Mouse (Mus musculus): ENCODE measurements at regions not wholly inside any gene's neighbourhood (a gene's known extent, or its start where the extent isn't known, plus 50 kb on each side); places are given as distances from the start of the nearest gene placed in this dataset.

DNA sequence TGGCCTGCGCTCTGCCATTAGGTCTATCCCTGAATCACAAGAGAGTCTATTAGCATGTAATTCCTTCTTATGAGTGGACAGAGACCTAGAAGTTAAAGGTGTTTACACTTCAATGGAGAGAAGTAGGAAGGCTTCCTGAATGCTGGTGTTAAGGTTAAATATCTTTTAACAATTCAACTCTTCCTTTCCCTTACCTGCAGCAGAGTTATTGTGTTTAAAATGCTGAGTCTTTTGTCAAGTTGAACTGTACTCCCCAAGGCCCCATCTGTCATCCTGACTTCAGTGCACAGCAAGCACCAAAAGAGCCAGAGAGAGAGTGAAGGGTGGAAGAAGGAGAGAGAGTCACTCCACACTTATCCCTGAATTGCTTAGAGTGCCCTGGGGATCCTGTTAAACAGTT lies 451.6 kb downstream of the Psat1 start:
- no peak for DNase-seq (ENCODE audit: low spot score in 2 of 2)

DNA sequence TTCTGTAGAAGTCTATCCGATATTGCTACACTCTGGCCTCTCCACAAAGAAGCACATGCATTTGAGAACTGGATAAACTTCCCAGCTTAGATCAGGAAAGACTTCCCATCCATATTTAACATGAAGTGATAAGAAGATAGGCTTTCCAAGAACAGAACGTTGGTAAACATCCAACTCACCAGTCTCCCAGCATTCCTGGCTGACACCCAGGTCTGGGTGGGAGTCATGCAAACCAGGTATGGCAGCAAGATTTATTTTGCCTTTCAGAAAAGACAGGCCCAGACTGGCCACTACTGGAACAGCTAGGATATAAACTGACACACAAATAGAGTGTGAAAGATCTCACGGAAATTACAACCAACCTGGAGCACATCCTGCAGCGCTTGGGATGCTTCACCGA lies 459.6 kb downstream of the Psat1 start:
- no peak for DNase-seq (ENCODE audit: low spot score in 2 of 2)

DNA sequence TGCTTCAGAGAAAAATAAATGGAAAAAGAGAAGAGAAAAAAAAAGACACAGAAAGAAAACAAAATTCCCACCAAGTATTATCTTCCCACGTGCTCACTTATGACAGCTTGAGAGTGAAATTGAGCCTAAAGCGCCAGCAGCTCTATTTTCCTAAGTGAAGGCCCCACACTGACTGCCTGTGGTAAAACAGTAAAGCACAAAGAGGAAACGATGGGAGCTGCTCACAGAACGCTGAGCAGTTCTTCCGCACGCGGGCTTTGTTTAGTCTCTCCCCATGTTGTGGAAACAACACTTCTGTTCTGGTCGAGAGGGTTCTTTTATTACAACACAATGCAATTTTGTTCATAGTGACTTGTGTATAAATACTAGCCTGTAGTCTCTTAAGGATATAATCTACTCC lies 465.5 kb downstream of the Psat1 start:
- no peak for DNase-seq (ENCODE audit: low spot score in 2 of 2)

DNA sequence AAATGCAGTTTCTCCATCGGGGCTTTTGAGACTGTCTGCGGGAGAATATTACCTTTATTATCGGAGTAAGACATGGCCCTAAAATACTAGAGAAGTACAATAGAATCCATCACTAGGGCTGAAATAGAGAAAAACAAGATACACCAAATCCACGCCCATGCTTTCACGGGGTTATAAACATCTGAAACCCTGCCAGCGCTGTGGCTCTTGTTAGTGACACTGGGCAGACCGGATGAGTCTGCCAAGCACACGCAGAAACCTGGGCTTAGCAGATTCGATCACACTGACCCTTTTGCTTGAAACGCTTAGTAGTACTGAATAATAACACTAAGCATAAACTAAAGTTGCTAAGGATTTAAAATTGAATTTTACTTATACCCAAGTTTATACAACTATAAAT lies 477.6 kb downstream of the Psat1 start:
- DNase-seq (ENCODE audit: low spot score in 2 of 2), result no peak

GRCm38 (mm10) chr19:15466713-15467112 lies 480.4 kb downstream of the Psat1 start:
- no peak for DNase-seq (ENCODE audit: low spot score in 2 of 2)

DNA sequence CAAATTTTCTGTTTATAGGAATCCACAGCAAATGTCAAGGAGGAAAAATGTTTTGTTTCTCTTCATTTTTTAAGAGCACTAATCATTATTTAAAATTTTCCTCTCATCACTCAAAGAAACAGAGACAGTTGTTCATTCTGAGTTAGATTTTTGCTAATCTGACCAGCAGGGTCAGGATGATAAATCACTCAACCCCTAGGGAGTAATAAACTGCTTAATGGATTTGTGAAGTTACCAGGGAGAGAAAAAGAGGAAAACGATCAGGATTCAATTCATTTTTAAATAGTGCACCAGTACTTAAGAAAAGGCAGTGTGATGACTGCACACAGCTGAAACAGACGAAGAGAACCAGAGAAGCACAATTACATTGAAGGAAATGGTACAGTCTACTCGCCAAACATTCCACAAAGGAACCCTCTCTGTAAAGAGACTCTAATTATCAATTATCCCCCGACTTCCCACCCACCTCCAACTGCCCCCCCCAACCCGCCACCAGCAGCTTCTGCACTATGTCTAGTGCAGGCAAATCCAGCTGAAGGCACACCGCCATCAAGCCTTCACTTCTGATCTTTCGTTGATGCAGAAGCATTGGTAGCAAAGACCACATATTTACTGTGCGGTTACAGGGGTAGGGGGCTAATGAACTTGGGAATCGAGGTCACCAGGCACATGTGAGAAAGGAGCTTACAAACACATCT lies 481.9 kb downstream of the Psat1 start:
- DNase-seq (ENCODE audit: low spot score in 2 of 2), result no peak

GRCm38 (mm10) chr19:15457793-15458192 lies 489.3 kb downstream of the Psat1 start:
- DNase-seq (ENCODE audit: low spot score in 2 of 2), result no peak

GRCm38 (mm10) chr19:15456943-15457735 lies 490.0 kb downstream of the Psat1 start:
- no peak for DNase-seq (ENCODE audit: low spot score in 2 of 2)

GRCm38 (mm10) chr19:15448989-15449388 lies 498.1 kb downstream of the Psat1 start:
- DNase-seq (ENCODE audit: low spot score in 2 of 2), result no peak

- no peak for DNase-seq (ENCODE audit: low spot score in 2 of 2)
Measured at GRCm38 (mm10) chr19:15431798-15432197, 515.3 kb downstream of the Psat1 start.

- no peak for DNase-seq (ENCODE audit: low spot score in 2 of 2)
Measured at GRCm38 (mm10) chr19:15421311-15421710, 525.8 kb downstream of the Psat1 start.

- DNase-seq (ENCODE audit: low spot score in 2 of 2), result no peak
Measured at GRCm38 (mm10) chr19:15398624-15399023, 548.5 kb downstream of the Psat1 start.

DNA sequence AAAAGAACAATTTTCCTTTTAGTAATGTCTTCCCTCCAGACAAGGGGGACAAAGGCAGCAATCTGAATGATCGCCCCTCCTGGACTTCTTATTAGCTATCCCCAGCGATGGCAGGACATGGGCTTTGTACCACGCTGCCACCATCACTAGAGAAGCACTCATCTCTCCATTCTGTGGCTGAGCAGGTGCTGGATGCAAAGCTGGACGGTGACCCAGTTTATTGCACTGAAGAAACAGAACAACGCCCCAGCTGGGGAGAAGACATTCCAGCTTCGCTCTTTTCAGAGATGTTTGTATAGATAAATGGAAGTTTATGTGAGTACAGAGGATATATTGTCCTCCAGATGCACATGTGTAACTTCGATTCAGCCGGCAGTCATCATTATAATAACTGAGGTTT lies 575.5 kb downstream of the Psat1 start:
- peak; percentile 8 to 30 for DNase-seq (ENCODE audit: low spot score in 2 of 2)

DNA sequence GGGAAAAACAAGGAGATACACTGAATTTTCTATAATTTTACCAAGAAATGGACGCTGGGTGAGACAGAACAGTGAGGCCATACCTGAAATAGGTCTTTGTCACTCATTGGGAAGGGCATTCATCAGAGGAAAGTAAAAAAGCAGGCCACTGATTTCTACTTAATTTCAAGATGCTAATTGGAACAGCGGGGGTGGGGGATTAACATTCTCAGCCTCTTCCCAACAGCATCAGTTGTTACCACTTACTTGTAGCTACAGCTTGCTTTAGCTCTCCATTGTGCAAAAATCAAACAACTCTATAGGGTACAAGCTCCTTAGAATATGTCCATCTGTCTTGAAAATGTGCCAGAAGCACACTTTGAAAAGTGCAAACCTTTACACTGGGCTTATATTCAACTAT lies 580.2 kb downstream of the Psat1 start:
- no peak for DNase-seq (ENCODE audit: low spot score in 2 of 2)

DNA sequence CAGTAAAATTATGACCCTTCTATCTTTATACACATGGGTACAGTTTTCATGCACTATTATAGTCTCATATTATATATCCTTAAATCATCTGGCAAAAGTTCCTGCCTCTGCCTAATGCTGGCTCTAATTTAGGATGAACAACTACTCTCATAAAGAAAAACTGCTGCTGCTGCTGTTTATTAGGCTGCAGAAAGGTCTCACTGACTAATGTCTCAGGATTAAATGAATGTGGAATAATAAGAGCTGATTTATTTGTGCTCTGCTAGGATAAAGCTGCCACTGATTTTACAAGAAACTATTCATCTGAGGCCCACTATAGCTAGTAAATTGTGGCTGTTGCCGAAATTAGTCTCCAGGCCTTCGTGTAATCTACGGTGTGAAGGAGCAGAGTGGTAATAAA lies 590.0 kb downstream of the Psat1 start:
- DNase-seq (ENCODE audit: low spot score in 2 of 2), result no peak

GRCm38 (mm10) chr19:15348356-15348755 lies 598.8 kb downstream of the Psat1 start:
- DNase-seq (ENCODE audit: low spot score in 2 of 2), result no peak

GRCm38 (mm10) chr19:15342229-15342628 lies 604.9 kb downstream of the Psat1 start:
- DNase-seq (ENCODE audit: low spot score in 2 of 2), result no peak

GRCm38 (mm10) chr19:15340305-15340983 lies 606.7 kb downstream of the Psat1 start:
- DNase-seq (ENCODE audit: low spot score in 2 of 2), result peak in 1 of 2 experiments; percentile 27

GRCm38 (mm10) chr19:15339979-15340304 lies 607.2 kb downstream of the Psat1 start:
- no peak for DNase-seq (ENCODE audit: low spot score in 2 of 2)

- peak in 1 of 2 experiments; percentile 18 for DNase-seq (ENCODE audit: low spot score in 2 of 2)
Measured at GRCm38 (mm10) chr19:15330155-15330554, 617.0 kb downstream of the Psat1 start.

DNA sequence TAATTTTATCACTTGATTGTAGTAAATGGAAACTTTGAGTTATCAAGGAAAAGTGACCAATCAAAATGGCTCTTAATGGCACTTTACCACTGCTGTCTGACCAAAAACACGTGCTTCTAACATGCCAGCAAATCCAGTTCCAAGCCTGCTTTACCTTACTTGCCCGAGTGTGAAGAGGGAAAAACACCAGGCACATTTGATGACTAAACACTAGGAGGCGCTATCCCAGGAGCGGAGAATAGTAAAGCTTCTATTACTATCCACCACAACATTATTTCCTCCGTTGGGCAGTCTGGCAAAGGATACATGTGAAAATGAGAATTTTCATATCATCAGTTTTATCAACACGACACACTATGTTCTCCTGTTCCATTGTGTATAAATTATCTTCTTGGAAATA lies 647.7 kb downstream of the Psat1 start:
- DNase-seq (ENCODE audit: low spot score in 2 of 2), result no peak

- no peak for DNase-seq (ENCODE audit: low spot score in 2 of 2)
Measured at GRCm38 (mm10) chr19:15285016-15285415, 662.1 kb downstream of the Psat1 start.

Data from layer of hippocampus, postnatal 14 days (tissue).